Mouse (Mus musculus): ENCODE data around the gene Ppp4r3b. TPM values are rescaled to one million over a fixed set of nuclear protein-coding genes. Genes with fewer than 3 reads are reported as not detected.

Gene Ppp4r3b
- polyA plus RNA-seq (2015; fragmentation: Nextera tagmentation; extraction: Ambion mirVana): 67.2 and 73.3 TPM in 2 replicates

DNA sequence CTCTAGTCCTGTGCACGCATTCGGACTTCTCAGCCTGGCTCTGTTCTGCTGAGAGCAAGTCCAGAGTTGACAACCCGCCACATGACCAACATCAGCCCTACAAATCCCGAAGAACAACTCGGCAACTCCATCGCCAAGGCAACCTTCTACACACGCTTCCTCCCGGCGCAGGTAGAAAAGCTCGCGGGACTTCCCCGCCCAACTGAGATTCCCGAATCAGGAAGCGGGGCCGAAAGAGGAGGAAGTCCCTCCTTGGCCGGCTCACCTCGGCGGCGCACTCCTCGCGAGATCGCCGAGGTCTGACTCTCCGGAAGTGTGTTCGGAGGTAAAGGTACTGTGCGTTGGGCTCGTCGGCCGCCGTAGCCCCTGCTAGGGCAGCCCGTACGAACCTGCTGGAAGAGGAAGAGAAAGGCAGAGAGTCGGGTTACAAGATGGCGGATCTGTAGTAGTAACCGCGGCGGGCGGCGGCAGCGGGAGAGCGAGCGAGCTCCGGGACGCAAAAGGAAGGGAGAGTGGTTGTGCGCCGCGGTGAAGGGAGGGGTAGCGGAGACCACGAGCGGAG is at the start of gene Ppp4r3b:
Gene Ppp4r3b, plus strand, starts transcription at position 328 of the 562 bp plus-strand sequence.
- under 1% methylated on average over 47 of the region's 50 CpGs for WGBS
- Histone ChIP-seq H3K4me3 (peak within 1 kb of the TSS; percentile 80), H3K9ac (peak within 1 kb of the TSS; percentile 89), H3K9me3 (no peaks in the 10 kb centered on the region), H3K4me2 (peak within 1 kb of the TSS; percentile 78), H3K27me3 (replicated peaks) (no peaks in the 10 kb centered on the region), H3K36me3 (replicated peaks) (no peaks in the 10 kb centered on the region), H3K27ac (peak within 1 kb of the TSS; percentile 96), H3K4me1 (peaks cover 27% of the 10 kb centered on the region)
- peak; percentile 99 for ATAC-seq (replicated peaks)

DNA sequence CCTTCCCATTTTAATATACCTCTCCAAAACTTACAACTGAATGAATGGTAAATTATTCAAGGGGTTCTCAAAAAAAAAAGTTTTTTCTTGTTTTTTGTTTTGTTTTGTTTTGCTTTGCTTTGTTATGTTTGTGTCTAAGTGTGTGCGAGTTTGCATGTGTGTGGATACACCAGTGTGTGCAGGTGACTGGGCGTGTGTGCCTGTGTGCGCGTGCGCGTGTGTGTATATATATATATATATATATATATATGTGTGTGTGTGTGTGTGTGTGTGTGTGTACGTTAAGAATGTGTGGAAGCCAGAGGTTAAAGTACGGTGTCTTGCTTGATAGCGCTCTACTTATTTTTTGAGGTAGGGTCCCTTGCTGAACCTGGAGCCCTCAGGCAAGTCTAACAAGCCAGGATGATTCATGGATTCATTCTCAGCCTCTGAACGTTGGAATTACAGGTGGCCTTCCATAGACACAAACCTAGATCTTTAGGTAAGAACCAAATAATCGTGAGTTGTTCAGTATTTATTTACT is 42.8 kb upstream of the Ppp4r3b start:
- Histone ChIP-seq H3K27me3 (replicated peaks) (no peaks in the 10 kb centered on the region), H3K9ac (peak overlapping the region; percentile 60; the same call in 1 of the 2 replicates), H3K36me3 (replicated peaks) (peaks cover 8% of the 10 kb centered on the region; the same call in 1 of the 2 replicates), H3K4me2 (peak overlapping the region; percentile 60), H3K4me1 (peaks cover 9% of the 10 kb centered on the region), H3K9me3 (no peaks in the 10 kb centered on the region), H3K27ac (peak overlapping the region; percentile 71), H3K4me3 (peak overlapping the region; percentile 69)
- peak; percentile 78 for ATAC-seq (replicated peaks)
- WGBS: 62% methylated on average over 11 of the region's 11 CpGs

DNA sequence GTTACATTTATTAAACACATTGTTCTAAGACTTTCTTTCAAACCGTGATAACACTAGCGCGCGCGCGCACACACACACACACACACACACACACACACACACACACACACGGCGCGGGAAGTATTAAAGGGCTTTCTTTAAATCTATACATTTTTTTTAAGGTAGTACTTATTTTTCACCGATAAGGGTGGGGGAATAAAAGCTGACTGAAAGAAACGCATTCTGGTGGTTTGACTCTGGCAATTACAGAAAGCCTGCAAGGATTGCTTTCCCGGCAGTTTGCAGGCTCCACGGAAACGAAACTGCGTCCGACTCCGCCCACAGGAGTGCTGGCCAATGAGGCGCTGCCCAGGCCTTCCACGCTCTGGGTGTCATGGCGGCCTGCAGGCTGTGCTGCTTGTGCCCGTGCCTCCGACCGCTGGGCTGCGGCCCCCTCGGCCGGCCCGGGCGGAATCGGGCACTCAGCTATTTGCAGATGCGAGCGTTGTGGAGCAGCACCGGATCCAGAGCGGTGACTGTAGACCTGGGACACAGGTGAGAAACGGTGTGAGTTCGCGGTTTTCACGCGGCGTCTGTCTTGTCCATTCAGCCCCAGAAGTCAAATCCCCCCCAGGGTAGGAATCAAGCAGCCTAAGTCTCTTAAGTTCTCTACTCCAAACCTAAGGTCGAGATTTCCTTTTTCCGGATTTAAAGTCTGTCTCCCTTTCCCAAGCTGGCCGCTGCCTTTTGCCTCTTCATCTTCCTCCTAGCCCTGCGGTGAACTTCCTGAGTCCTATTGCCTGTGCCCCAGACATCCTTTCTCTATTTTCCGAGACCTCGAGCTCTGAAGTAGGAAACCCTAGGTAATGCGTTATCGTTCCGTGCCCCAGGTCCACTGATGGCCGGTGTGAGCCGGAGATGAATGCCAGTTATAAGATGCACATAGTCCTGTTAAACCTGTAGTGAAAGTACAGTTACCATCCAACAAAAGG is 42.0 kb upstream of the Ppp4r3b start, which contains the start of gene Pnpt1:
Gene Pnpt1, plus strand, starts transcription at position 360 of the 971 bp plus-strand sequence.
- 3% methylated on average over 50 of the region's 50 CpGs for WGBS
- peak; percentile 100 for ATAC-seq (replicated peaks)

DNA sequence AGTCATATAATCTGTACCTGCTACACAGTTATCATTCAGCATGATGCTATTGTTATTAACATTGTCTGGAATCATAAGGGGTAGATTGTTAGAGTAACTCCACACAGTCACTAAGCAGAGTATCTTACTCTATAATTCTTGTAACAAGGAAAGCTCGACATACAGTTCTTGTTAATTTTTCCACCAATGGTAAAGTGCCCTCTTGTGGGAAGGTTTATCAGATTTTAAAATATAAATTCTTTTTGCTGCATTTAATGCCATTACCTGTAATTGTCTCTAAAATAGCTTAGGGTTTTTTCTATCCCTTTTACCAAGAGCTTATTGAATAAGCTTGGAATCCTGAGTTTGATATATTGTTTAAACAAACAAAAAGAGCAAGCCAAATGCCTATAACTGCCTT is 32.0 kb upstream of the Ppp4r3b start:
- Histone ChIP-seq H3K4me1 (no peaks in the 10 kb centered on the region), H3K9me3 (no peaks in the 10 kb centered on the region), H3K27ac (no peak overlapping the region), H3K36me3 (replicated peaks) (peaks cover 8% of the 10 kb centered on the region), H3K4me3 (no peak overlapping the region), H3K4me2 (no peak overlapping the region), H3K9ac (no peak overlapping the region), H3K27me3 (replicated peaks) (no peaks in the 10 kb centered on the region)
- 63% methylated on average over 1 of the region's 1 CpGs for WGBS
- ATAC-seq (replicated peaks): no peak

More for the DNA sequence above, 42.0 kb upstream of the Ppp4r3b start, which contains the start of gene Pnpt1:
- Histone ChIP-seq H3K4me2 (peak within 1 kb of the TSS; percentile 60), H3K4me3 (peak within 1 kb of the TSS; percentile 69), H3K4me1 (peaks cover 9% of the 10 kb centered on the region), H3K27me3 (replicated peaks) (no peaks in the 10 kb centered on the region), H3K27ac (peak within 1 kb of the TSS; percentile 71), H3K36me3 (replicated peaks) (peaks cover 9% of the 10 kb centered on the region; the same call in 1 of the 2 replicates), H3K9ac (peak within 1 kb of the TSS; percentile 60), H3K9me3 (no peaks in the 10 kb centered on the region)

DNA sequence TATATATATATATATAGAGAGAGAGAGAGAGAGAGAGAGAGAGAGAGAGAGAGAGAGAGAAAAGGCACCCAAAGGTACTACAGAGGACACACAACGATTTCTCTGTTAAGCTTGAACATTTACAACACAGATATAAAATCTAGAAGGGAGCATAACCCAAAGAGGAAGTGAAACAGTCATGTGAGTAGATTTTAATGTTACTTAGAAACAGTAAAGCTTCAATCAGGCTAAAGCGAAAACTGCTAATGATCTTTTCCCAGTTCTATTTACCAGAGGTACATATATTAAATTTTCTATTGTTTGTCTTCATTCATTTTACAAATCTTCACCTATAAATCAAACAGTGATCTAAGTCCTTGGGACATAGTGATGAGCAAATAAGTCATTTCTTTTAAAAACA is 23.8 kb upstream of the Ppp4r3b start:
- Histone ChIP-seq H3K9me3 (no peaks in the 10 kb centered on the region), H3K27me3 (replicated peaks) (no peaks in the 10 kb centered on the region), H3K36me3 (replicated peaks) (peaks cover 19% of the 10 kb centered on the region), H3K4me2 (no peak overlapping the region), H3K4me3 (no peak overlapping the region), H3K9ac (no peak overlapping the region), H3K27ac (no peak overlapping the region), H3K4me1 (no peaks in the 10 kb centered on the region)
- 98% methylated on average over 2 of the region's 2 CpGs for WGBS
- no peak for ATAC-seq (replicated peaks)

DNA sequence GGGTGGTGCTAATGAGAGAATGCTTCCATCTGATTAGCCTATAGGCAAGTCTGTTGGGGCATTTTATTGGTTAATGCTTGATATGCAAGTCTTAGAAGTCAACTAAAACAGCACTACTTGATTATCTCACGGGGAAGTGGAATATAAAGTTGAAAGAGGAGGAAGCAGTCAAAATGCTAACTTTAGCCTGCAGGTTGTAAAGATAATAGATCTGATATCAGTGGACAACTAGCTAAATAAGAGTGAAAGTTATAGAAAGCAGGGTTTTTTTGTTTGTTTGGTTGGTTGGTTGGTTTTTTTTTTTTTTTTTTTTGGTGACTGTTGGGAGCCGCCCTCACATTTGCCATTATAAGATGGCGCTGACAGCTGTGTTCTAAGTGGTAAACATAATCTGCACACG is 9.1 kb upstream of the Ppp4r3b start:
- WGBS: 89% methylated on average over 4 of the region's 4 CpGs
- Histone ChIP-seq H3K27me3 (replicated peaks) (no peaks in the 10 kb centered on the region), H3K4me2 (no peak overlapping the region), H3K27ac (no peak overlapping the region), H3K4me1 (no peaks in the 10 kb centered on the region), H3K36me3 (replicated peaks) (peaks cover 7% of the 10 kb centered on the region), H3K9ac (no peak overlapping the region), H3K9me3 (no peaks in the 10 kb centered on the region), H3K4me3 (no peak overlapping the region)
- no peak for ATAC-seq (replicated peaks)

DNA sequence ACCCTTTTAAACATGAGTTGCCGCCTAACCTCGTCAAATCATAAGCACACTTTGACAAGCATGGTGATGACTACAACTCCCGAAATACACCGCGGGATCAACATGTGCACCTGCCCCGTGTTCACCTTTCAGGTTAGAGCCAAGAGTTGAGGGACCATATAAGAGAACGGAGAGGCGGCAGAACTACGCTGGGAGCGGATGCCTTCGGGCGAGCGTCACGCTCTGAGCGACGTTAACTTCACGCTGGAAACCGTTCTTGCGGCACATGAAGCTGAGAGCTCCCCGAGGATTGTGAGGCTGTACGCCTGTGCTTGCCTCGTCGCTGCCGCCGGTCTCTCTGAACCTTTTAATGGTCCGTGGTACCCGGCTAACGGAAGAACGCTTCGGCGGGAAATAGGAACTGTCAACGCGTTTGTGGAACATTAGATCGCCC is 715 bp upstream of the Ppp4r3b start:
- H3K9ac ChIP-seq: peak overlapping the region; percentile 51
- peaks cover 27% of the 10 kb centered on the region for H3K4me1 ChIP-seq
- ATAC-seq (replicated peaks): peak; percentile 64
- H3K9me3 ChIP-seq: no peaks in the 10 kb centered on the region
- H3K4me3 ChIP-seq: peak overlapping the region; percentile 80
- peak overlapping the region; percentile 77 for H3K4me2 ChIP-seq
- H3K36me3 ChIP-seq (replicated peaks): no peaks in the 10 kb centered on the region
- under 1% methylated on average over 34 of the region's 34 CpGs for WGBS
- H3K27me3 ChIP-seq (replicated peaks): no peaks in the 10 kb centered on the region
- peak overlapping the region; percentile 96 for H3K27ac ChIP-seq

DNA sequence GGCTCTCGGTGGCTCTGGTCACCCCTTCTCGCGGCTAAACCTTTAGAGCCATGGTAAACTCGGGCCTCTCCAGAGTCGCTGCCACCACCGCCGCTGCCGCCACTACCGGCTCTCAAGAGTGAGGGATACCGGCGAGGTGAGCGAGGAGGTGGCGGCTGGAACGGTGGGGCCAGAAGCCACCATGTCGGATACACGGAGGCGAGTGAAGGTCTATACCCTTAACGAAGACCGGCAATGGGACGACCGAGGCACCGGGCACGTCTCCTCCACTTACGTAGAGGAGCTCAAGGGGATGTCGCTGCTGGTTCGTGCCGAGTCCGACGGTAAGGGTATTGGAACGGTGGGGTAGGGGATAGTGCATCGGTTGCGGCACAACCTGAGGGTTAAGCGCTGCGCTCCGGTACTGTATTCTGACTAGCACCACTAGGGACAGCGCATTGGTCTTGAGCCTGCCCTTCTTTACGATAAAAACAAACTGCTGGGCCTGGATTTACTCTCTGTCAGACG is 488 bp downstream of the Ppp4r3b start:
- no peaks in the 10 kb centered on the region for H3K36me3 ChIP-seq (replicated peaks)
- H3K27me3 ChIP-seq (replicated peaks): no peaks in the 10 kb centered on the region
- peak; percentile 80 for ATAC-seq (replicated peaks)
- H3K4me3 ChIP-seq: peak overlapping the region; percentile 80
- peaks cover 27% of the 10 kb centered on the region for H3K4me1 ChIP-seq
- H3K27ac ChIP-seq: peak overlapping the region; percentile 96
- no peaks in the 10 kb centered on the region for H3K9me3 ChIP-seq
- WGBS: under 1% methylated on average over 38 of the region's 38 CpGs
- peak overlapping the region; percentile 78 for H3K4me2 ChIP-seq
- H3K9ac ChIP-seq: peak overlapping the region; percentile 89

DNA sequence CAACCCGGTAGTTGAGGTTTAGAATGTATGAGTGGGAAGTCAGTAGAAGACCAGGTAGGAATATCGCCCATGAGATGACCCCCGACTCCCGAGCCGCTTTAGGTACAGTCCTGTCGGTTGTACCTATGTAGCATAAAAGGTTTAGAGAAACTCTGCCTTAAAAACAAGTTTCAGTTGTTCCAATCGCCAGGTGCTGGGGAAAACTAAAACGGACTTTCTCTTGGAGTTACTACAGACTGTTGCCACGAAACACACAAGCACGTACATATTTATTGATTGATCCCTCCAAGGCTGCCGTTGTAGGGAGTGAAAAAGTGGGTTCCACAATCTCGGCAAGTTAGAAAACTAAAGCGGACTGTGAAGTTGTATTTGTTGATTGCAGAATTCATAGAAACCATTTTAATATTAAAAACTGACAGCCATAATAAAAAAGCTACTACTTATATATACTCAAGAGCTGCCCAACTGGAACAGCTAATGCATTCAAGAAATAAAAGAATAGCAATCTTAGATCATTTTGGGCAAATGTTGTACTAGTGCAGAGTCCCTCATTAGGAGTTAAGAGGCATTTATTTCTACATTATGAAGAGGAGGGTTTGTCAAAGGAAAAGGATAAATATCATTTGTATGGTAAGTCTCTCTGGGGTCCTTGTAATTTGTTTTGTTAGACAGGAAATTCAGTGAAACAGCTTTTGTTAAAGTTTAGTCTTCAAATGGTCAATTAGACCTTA is 1.2 kb downstream of the Ppp4r3b start:
- H3K4me1 ChIP-seq: peaks cover 27% of the 10 kb centered on the region
- H3K4me2 ChIP-seq: peak overlapping the region; percentile 78
- no peaks in the 10 kb centered on the region for H3K27me3 ChIP-seq (replicated peaks)
- peak overlapping the region; percentile 96 for H3K27ac ChIP-seq
- H3K9ac ChIP-seq: peak overlapping the region; percentile 89
- WGBS: 5% methylated on average over 13 of the region's 13 CpGs
- peak overlapping the region; percentile 80 for H3K4me3 ChIP-seq
- H3K36me3 ChIP-seq (replicated peaks): no peaks in the 10 kb centered on the region
- no peaks in the 10 kb centered on the region for H3K9me3 ChIP-seq
- ATAC-seq (replicated peaks): no peak

DNA sequence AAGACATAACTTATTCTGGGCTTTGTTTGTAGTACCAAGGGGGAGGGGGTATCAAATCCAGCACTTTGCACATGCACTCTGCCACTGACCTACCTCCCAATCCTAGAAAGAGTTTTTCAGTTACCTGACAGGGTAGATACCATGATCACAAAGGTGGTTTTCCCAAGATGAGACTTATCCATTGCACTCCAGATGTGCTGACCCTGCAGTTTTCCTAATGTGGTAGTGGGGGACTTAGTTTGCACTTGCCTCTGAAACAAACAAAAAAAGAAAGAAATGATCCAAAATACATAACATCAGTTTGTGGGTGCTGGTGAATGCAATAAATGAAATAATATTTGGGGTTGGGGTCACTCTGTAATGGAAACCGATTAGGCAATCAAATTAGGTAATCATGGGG is 6.6 kb downstream of the Ppp4r3b start:
- WGBS: 96% methylated on average over 1 of the region's 1 CpGs
- Histone ChIP-seq H3K36me3 (replicated peaks) (peaks cover 8% of the 10 kb centered on the region), H3K4me2 (no peak overlapping the region), H3K4me3 (no peak overlapping the region), H3K4me1 (no peaks in the 10 kb centered on the region; the same call in 1 of the 2 replicates), H3K9ac (no peak overlapping the region), H3K27ac (no peak overlapping the region), H3K9me3 (no peaks in the 10 kb centered on the region), H3K27me3 (replicated peaks) (no peaks in the 10 kb centered on the region)
- ATAC-seq (replicated peaks): no peak

DNA sequence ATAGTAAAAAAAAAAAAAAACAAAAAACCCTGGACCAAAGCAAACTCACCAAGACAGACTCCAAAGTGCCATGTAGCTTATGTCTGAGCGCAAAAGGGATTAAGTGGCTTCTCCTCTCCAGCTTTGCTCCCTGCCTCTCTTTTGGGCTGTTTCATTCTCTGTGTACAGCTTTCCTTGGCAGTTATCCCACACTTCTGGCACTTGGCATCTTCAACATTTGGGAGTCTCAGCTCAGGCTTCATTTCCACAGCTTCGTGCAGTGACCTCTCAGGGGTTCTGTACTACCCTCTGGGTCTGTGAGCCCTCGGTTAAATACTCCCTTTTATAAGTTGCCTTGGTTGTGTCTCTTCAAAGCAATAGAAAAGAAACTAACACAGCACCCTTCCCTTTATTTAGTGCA is 8.0 kb downstream of the Ppp4r3b start:
- Histone ChIP-seq H3K27ac (no peak overlapping the region), H3K4me1 (no peaks in the 10 kb centered on the region; the same call in 1 of the 2 replicates), H3K9me3 (no peaks in the 10 kb centered on the region), H3K27me3 (replicated peaks) (no peaks in the 10 kb centered on the region), H3K9ac (no peak overlapping the region), H3K4me3 (no peak overlapping the region), H3K36me3 (replicated peaks) (peaks cover 9% of the 10 kb centered on the region), H3K4me2 (no peak overlapping the region)
- ATAC-seq (replicated peaks): peak; percentile 56
- WGBS: 64% methylated on average over 3 of the region's 3 CpGs

Measured in midbrain, embryonic 15.5 days (tissue).